Mouse (Mus musculus): ENCODE measurements around the gene Lmo7. TPM values are rescaled to one million over a fixed set of nuclear protein-coding genes. Genes with fewer than 3 reads are reported as not detected.

Gene Lmo7
- polyA plus RNA-seq, 1 experiment from 2014 or later: 19.5 TPM

GRCm38 (mm10) chr14:101964956-101965355 lies 235.2 kb downstream of the Lmo7 start:
- no peaks in the 10 kb centered on the region for H3K36me3 ChIP-seq
- WGBS: 62% methylated on average over 1 of the region's 1 CpGs
- no peaks in the 10 kb centered on the region for H3K9me3 ChIP-seq
- H3K9ac ChIP-seq: no peak overlapping the region
- no peak for ATAC-seq (ENCODE audit: insufficient number of reproducible peaks, insufficient read depth, low FRiP score, low TSS enrichment, low read depth)
- no peak overlapping the region for H3K4me3 ChIP-seq
- H3K4me2 ChIP-seq: no peak overlapping the region
- no peaks in the 10 kb centered on the region for H3K4me1 ChIP-seq
- no peak overlapping the region for H3K27ac ChIP-seq
- H3K27me3 ChIP-seq: no peaks in the 10 kb centered on the region

- no peak overlapping the region for H3K9ac ChIP-seq
- H3K4me1 ChIP-seq: no peaks in the 10 kb centered on the region
- ATAC-seq (ENCODE audit: insufficient number of reproducible peaks, insufficient read depth, low FRiP score, low TSS enrichment, low read depth): no peak
- H3K4me3 ChIP-seq: no peak overlapping the region
- 77% methylated on average over 1 of the region's 1 CpGs for WGBS
- H3K36me3 ChIP-seq: no peaks in the 10 kb centered on the region
- H3K9me3 ChIP-seq: no peaks in the 10 kb centered on the region
- H3K4me2 ChIP-seq: no peak overlapping the region
- no peaks in the 10 kb centered on the region for H3K27me3 ChIP-seq
- no peak overlapping the region for H3K27ac ChIP-seq
These were observed 243.0 kb downstream of the Lmo7 start for GRCm38 (mm10) chr14:101972764-101973163.

GRCm38 (mm10) chr14:101973171-101973570 lies 243.4 kb downstream of the Lmo7 start:
- WGBS: 30% methylated on average over 6 of the region's 6 CpGs
- H3K4me3 ChIP-seq: no peak overlapping the region
- no peaks in the 10 kb centered on the region for H3K27me3 ChIP-seq
- H3K4me1 ChIP-seq: no peaks in the 10 kb centered on the region
- H3K9me3 ChIP-seq: no peaks in the 10 kb centered on the region
- no peak overlapping the region for H3K4me2 ChIP-seq
- no peak for ATAC-seq (ENCODE audit: insufficient number of reproducible peaks, insufficient read depth, low FRiP score, low TSS enrichment, low read depth)
- no peak overlapping the region for H3K27ac ChIP-seq
- H3K9ac ChIP-seq: no peak overlapping the region
- H3K36me3 ChIP-seq: no peaks in the 10 kb centered on the region

- H3K4me1 ChIP-seq: no peaks in the 10 kb centered on the region
- no peak overlapping the region for H3K4me3 ChIP-seq
- no peaks in the 10 kb centered on the region for H3K27me3 ChIP-seq
- H3K4me2 ChIP-seq: no peak overlapping the region
- H3K36me3 ChIP-seq: no peaks in the 10 kb centered on the region
- no peak for ATAC-seq (ENCODE audit: insufficient number of reproducible peaks, insufficient read depth, low FRiP score, low TSS enrichment, low read depth)
- H3K9me3 ChIP-seq: 0 out of 2 replicates have a peak, but pooled peaks cover 3% of the 10 kb centered on the region
- no peak overlapping the region for H3K27ac ChIP-seq
- no peak overlapping the region for H3K9ac ChIP-seq
- 78% methylated on average over 11 of the region's 11 CpGs for WGBS
These were observed 246.4 kb downstream of the Lmo7 start for GRCm38 (mm10) chr14:101976021-101976685.

Other genes starting within 250 kb of the Lmo7 start
- 11.1 and 12.8 TPM in 2 replicates for gene Tbc1d4, start 120.8 kb upstream of the Lmo7 start, polyA plus RNA-seq (2015; fragmentation: Nextera tagmentation; extraction: Ambion mirVana)
- 89.9 and 97.8 TPM in 2 replicates for gene Commd6, start 89.3 kb upstream of the Lmo7 start, polyA plus RNA-seq (2015; fragmentation: Nextera tagmentation; extraction: Ambion mirVana)
- gene Uchl3, start 76.0 kb upstream of the Lmo7 start, polyA plus RNA-seq (2015; fragmentation: Nextera tagmentation; extraction: Ambion mirVana): 125 and 127 TPM in 2 replicates
- 3.4 and 5.8 TPM in 2 replicates for gene Gm9922, start 143 bp upstream of the Lmo7 start, polyA plus RNA-seq (2015; fragmentation: Nextera tagmentation; extraction: Ambion mirVana)